Mouse (Mus musculus) stomach, adult 2 months (tissue): Measurements from ENCODE around the gene Tbp. TPM values are rescaled to one million over a fixed set of nuclear protein-coding genes. Genes with fewer than 3 reads are reported as not detected.

Experiments used
- polyA plus RNA-seq: library from polyadenylated mRNA; depleted of rRNA; stranded (reverse); fragments of >200 nt; gene quantifications from 2 replicates; pipeline ENCODE4 v1.2.3, GENCODE M21; 2012; rRNA removed

Tbp gene
- 8.4 and 9.5 TPM in 2 replicates for polyA plus RNA-seq

DNA sequence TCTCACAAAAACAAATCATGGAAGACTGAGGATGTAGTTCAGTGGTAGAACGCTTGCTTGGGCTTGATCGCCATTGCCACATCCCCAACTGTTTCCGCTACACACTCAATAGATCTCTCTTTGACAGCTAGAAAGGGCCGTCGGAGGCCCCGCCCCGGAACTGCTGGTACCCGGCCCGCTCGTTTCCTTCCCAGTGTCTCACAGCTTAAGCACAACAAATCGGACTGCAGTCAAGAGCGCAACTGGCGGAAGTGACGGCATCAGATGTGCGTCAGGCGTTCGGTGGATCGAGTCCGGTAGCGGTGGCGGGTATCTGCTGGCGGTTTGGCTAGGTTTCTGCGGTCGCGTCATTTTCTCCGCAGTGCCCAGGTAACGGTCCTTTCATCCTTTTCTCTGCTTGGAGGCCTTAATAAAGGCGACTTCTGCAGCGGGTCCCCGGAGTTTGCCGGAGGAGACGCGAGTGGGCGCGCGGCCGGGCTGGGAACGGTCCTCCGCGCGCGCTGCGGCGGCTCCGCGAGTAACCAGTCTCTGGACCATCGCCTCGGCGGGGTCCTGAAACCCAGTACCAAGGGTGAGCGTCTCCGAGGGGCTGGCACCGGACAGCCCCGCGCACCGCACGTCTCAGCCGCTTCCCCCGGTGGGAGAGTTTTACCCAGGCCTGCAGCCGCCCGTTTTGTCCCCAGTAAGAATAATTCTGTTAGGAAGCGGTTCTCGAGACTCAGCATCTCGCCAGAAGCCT lies at the start of gene Tbp, which contains the start of gene Psmb1:
Gene Tbp, plus strand, starts transcription at position 233 of the 739 bp plus-strand sequence.
Gene Psmb1, minus strand, starts transcription at position 96 of the 739 bp plus-strand sequence.

DNA sequence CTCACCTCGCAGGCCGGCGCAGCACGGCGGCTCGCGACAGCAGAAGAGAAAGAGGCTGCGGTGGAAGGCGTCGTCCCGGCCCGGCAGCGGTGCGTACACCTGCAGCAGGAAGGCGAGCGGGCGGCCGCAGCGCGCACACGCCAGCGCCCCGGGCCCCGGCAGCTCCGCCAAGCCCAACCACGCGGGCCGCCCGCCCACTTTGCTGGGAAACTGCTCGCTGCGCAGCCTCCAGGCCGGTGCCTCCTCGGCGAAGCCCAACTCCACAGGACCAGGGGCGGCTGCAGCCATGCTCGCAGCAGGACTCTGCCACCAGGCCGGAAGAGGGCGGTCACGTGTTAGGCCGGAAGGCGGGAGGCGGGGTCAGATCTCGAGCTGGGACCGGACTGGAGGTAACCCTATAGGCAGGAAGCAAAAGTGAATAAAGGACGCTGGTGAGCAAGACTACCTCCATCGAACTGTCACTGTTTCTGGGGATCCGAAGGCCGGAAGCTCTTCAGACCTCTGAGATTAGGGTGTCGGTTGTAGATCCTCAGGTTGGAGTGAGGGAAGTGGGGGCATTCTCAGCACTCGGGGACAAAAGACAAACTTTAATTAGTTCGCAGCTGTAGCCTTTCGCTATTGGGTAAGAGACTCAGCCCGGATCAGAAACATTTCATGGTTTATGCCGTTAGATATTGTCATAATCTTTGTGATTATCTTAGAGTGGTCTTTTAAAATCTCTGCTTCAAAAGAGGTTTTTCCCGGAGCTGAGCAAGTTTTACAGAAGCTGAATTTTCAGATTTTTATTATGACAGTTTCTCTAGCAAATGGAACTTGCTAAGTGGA lies 27.5 kb downstream of the Tbp start, which contains the start of gene Pdcd2:
Gene Pdcd2, minus strand, starts transcription at position 316 of the 825 bp plus-strand sequence.

DNA sequence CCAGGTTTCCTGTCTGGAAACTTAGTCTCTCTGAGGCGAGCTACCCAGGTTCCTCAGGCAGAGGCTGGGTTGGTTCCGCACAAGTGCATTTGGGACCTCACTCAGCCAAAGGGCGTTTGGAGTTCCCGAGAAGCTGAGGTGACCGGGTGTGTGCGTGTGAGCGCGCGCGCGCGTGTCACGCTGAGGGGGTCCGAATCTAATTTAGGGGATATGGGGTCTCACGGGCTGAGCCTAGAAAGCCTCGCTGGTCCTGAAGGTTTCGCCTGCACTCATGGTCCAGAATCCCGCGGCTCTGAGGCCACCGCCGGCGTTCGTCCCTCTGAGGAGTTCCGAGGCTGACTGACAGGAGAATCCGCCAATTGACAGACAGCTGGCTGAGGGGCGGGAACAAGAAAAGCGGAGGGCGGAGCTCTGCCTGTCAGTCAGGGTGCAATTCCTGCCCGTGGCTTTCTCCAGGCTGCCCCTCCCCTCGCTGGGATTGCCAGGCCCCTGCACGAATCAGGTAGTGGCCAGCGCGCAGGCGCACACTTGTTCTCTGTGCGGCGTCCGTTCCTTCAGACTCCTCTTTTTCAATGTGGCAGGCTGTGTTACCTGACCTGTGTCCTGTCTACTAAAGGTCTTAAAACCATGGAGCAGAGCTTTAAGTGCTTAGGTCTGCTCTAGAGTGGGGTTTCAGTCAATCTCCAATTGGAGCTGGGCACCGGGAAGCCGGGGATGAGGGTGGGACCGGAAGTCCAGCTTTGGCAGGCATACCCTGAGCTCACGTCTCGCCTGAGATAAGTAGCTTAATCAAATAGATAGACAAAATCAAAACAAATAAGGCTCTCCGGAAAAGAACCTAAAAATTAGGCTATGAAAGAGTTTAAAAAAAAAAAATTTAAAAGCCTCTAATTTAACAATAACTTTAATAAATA lies 64.6 kb downstream of the Tbp start, which contains the start of gene Prdm9:
Gene Prdm9, minus strand, starts transcription at position 341 of the 914 bp plus-strand sequence.

Other genes with a start within 250 kb of the Tbp start
- 4.2 and 7.6 TPM in 2 replicates for gene Dll1, start 123.0 kb upstream of the Tbp start, polyA plus RNA-seq
- gene Fam120b, start 103.7 kb upstream of the Tbp start, polyA plus RNA-seq = 2.1 and 2.7 TPM in 2 replicates
- 14.0 and 17.8 TPM in 2 replicates for gene Psmb1, start 137 bp upstream of the Tbp start, polyA plus RNA-seq
- 18.2 and 44.2 TPM in 2 replicates for gene Pdcd2, start 27.4 kb downstream of the Tbp start, polyA plus RNA-seq
- 1.7 and 4.0 TPM in 2 replicates for gene Prdm9, start 64.5 kb downstream of the Tbp start, polyA plus RNA-seq
- 4.0 and 5.6 TPM in 2 replicates for gene Chd1, start 205.1 kb downstream of the Tbp start, polyA plus RNA-seq